10 mouse cellular contexts compared by ENCODE assay signal in the genomic region with DNA sequence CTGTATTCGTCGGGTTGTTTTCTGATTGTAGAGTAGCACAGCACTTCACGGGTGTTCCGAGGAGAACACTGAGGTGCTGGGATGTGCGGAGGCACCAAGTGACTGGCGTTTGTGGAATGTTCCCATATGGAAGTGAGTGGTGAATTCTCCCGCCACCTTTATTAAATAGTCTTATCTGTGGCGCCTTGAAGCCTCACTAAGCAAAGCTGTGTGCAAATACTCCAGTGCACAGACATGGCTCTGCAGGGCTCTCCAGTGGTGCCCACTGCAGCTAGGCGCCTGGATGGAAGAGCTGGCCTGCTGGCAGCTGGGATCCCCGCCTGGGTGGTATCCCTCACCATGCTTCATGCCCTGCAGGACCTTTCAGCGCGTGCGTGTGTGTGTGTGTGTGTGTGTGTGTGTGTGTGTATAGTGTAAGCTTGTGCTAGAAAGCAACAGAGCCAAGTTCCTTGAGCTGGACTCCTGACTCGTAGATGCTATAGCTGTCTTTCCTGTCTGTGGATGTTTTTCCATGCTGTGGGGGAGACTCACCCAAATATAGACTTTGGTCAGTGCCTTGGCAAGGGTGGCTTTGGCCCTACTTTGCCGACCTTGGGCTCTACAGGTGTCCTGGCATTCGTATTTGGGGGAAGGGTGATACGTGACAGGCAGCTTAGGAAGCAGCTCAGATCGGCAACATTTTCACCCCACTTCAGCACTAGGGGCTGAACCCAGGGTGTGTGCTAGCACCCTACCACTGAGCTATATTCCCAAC. TPM values are rescaled to one million over a fixed set of nuclear protein-coding genes. Genes with fewer than 3 reads are reported as not detected.
DNase-seq lines count a peak whose midpoint lies in the region; ATAC-seq lines count a peak whose summit lies in the region.
"Had no signal": no experiment of that assay in that cellular context is flagged by ENCODE, and none has a peak within 500 bp of the region (broad histone marks: within the 10 kb centered on the region; RNA-seq: fewer than 3 reads in every experiment).

No protein-coding gene starts in this region.

- H3K9me3 ChIP-seq in heart, embryonic 11.5 days (replicated peaks; ENCODE audit: control insufficient read depth, low read length), result no peaks in the 10 kb centered on the region
- H3K9me3 ChIP-seq in intestine, embryonic 16.5 days (ENCODE audit: control insufficient read depth, low read length), result no peaks in the 10 kb centered on the region
- H3K9me3 ChIP-seq: forebrain, embryonic 12.5 days; G1E had no signal

- H3K27me3 ChIP-seq in heart, embryonic 11.5 days (ENCODE audit: control insufficient read depth, insufficient read depth, low read length), result no peaks in the 10 kb centered on the region
- H3K27me3 ChIP-seq in intestine, embryonic 16.5 days (replicated peaks; ENCODE audit: control insufficient read depth, insufficient read depth, low read length), result no peaks in the 10 kb centered on the region
- H3K27me3 ChIP-seq: forebrain, embryonic 12.5 days had no signal

- H3K4me3 ChIP-seq in heart, embryonic 11.5 days (ENCODE audit: low read depth, low read length), result no peak overlapping the region
- no peak overlapping the region for H3K4me3 ChIP-seq in intestine, embryonic 16.5 days (ENCODE audit: low read length)
- H3K4me3 ChIP-seq: forebrain, embryonic 12.5 days had no signal

- H3K27ac ChIP-seq in heart, embryonic 11.5 days (ENCODE audit: low read depth, low read length), result 0 out of 2 replicates have a peak overlapping the region, but pooled peaks have one; percentile 10
- H3K27ac ChIP-seq in intestine, embryonic 16.5 days (ENCODE audit: low read length), result no peak overlapping the region
- H3K27ac ChIP-seq: forebrain, embryonic 12.5 days; hindbrain, embryonic 14.5 days had no signal

- WGBS in heart, embryonic 11.5 days (ENCODE audit: insufficient replicate concordance), result 63% methylated on average over 18 of the region's 18 CpGs
- 60% methylated on average over 18 of the region's 18 CpGs for WGBS in intestine, embryonic 16.5 days

- H3K36me3 ChIP-seq in heart, embryonic 11.5 days (ENCODE audit: control insufficient read depth, insufficient read depth, low read length), result peaks cover 5% of the 10 kb centered on the region; the same call in 1 of the 2 replicates
- H3K36me3 ChIP-seq in intestine, embryonic 16.5 days (ENCODE audit: control insufficient read depth, insufficient read depth, low read length), result peaks cover 4% of the 10 kb centered on the region; the same call in 1 of the 2 replicates

- peaks cover 28% of the 10 kb centered on the region for H3K4me1 ChIP-seq in heart, embryonic 11.5 days (ENCODE audit: control insufficient read depth, insufficient read depth, low read length)
- H3K4me1 ChIP-seq in intestine, embryonic 16.5 days (ENCODE audit: control insufficient read depth, insufficient read depth, low read length), result peaks cover 30% of the 10 kb centered on the region

- 0 out of 2 replicates have a peak overlapping the region, but pooled peaks have one; percentile 34 for H3K9ac ChIP-seq in heart, embryonic 11.5 days (ENCODE audit: low read depth, low read length)
- H3K9ac ChIP-seq in intestine, embryonic 16.5 days (ENCODE audit: low read depth, low read length), result no peak overlapping the region
- H3K9ac ChIP-seq: forebrain, embryonic 12.5 days; hindbrain, embryonic 14.5 days had no signal

- ATAC-seq in heart, embryonic 11.5 days (replicated peaks; ENCODE audit: insufficient number of reproducible peaks, low FRiP score, low TSS enrichment), result no peak
- 0 out of 2 replicates have a peak, but pooled peaks have one; percentile 5 for ATAC-seq in intestine, embryonic 16.5 days

- H3K4me2 ChIP-seq in heart, embryonic 11.5 days, result peak overlapping the region; percentile 7; the same call in 1 of the 2 replicates
- no peak overlapping the region for H3K4me2 ChIP-seq in intestine, embryonic 16.5 days (ENCODE audit: low read depth, low read length)
- H3K4me2 ChIP-seq: forebrain, embryonic 12.5 days; hindbrain, embryonic 14.5 days had no signal

- DNase-seq in kidney, adult 9 months, result peak; percentile 46
- no peak for DNase-seq in kidney, postnatal 10 days
- peak; percentile 63 for DNase-seq in skeletal muscle tissue, adult 2 months (ENCODE audit: low read depth, low spot score)
- DNase-seq in cerebellum, postnatal 25 days, result no peak
- DNase-seq in spleen, adult 12 weeks (ENCODE audit: low spot score), result no peak

RNA-seq across cellular contexts. Expression of gene Tmem63b, which starts 7.3 kb away (rescaled TPM):
- polyA plus RNA-seq in heart, embryonic 11.5 days (2014; fragmentation: Nextera tagmentation; extraction: Ambion mirVana), result 27.6 and 29.8 TPM in 2 replicates
- polyA plus RNA-seq in intestine, embryonic 16.5 days (2015; fragmentation: Nextera tagmentation; extraction: Ambion mirVana), result 31.7 and 31.9 TPM in 2 replicates

RNA-seq across cellular contexts. Expression of gene Mrpl14, which starts 7.9 kb away (rescaled TPM):
- polyA plus RNA-seq in heart, embryonic 11.5 days (2014; fragmentation: Nextera tagmentation; extraction: Ambion mirVana), result 131 and 135 TPM in 2 replicates
- 149 and 154 TPM in 2 replicates for polyA plus RNA-seq in intestine, embryonic 16.5 days (2015; fragmentation: Nextera tagmentation; extraction: Ambion mirVana)

RNA-seq across cellular contexts. Expression of gene Capn11, which starts 34.9 kb away (rescaled TPM):
- polyA plus RNA-seq in heart, embryonic 11.5 days (2014; fragmentation: Nextera tagmentation; extraction: Ambion mirVana), result 0.32 and 0.52 TPM in 2 replicates
- 0.17 and 0.33 TPM in 2 replicates for polyA plus RNA-seq in intestine, embryonic 16.5 days (2015; fragmentation: Nextera tagmentation; extraction: Ambion mirVana)
- polyA plus RNA-seq: G1E had no signal

RNA-seq across cellular contexts. Expression of gene 1600014C23Rik, which starts 39.7 kb away (rescaled TPM):
- 0.48 and 0.80 TPM in 2 replicates for polyA plus RNA-seq in heart, embryonic 11.5 days (2014; fragmentation: Nextera tagmentation; extraction: Ambion mirVana)
- polyA plus RNA-seq in intestine, embryonic 16.5 days (2015; fragmentation: Nextera tagmentation; extraction: Ambion mirVana), result 0.76 TPM in 1 of 2 replicates, not detected in the other
- polyA plus RNA-seq: hindbrain, embryonic 14.5 days had no signal

Comparison
In these comparisons a context has a peak if more than half of its experiments do, and no peak if none do; other contexts are left out.
1. DNase-seq: peak in kidney, adult 9 months (single experiment) and skeletal muscle tissue, adult 2 months (single experiment); none in kidney, postnatal 10 days (single experiment), cerebellum, postnatal 25 days (0 of 2) and spleen, adult 12 weeks (single experiment).